Mouse (Mus musculus): ENCODE data around the gene Tbpl1.

Gene Tbpl1

GRCm38 (mm10) chr10:22659386-22659725, 72.4 kb downstream of the Tbpl1 start:
- in situ Hi-C loops (cut with MboI; ENCODE audit: low pct_unique_long_range_greater_than_20kb in 1 of 2, low sequenced_read_pairs in 2 of 2, unreplicated experiment in 1 of 2), result no loop called here

GRCm38 (mm10) chr10:22658534-22659385, 73.0 kb downstream of the Tbpl1 start:
- in situ Hi-C loops (cut with MboI; ENCODE audit: low pct_unique_long_range_greater_than_20kb in 1 of 2, low sequenced_read_pairs in 2 of 2, unreplicated experiment in 1 of 2), result no loop called here

Data from mouse embryonic stem cell (cell line).